Mouse (Mus musculus) stomach, postnatal 0 days (tissue): Measurements from ENCODE around the gene Ldb3. TPM values are rescaled to one million over a fixed set of nuclear protein-coding genes. Genes with fewer than 3 reads are reported as not detected.

Experiments used
- ATAC-seq: fragments of 200-750 bp; cut with Nextera tagmentation; 2 replicates; pipeline ENCODE4 v1.8.0; 2017; ENCODE audit not compliant: low FRiP score, low TSS enrichment
- DNase-seq: peaks from one replicate; pipeline ENCODE4 v3.0.0-alpha.2; 2016; ENCODE audit warnings: low spot score
- H3K27ac ChIP-seq: fragments of 300-500 bp; sonication (generic); replicated peaks from 2 replicates; pipeline ENCODE4 v1.5.1; 2014; ENCODE audit warnings: mild to moderate bottlenecking, control low read depth
- H3K27me3 ChIP-seq: fragments of 300-500 bp; sonication (generic); 2 replicates; pipeline ENCODE4 v1.6.1; 2014; ENCODE audit warnings: low read length; ENCODE audit not compliant: control insufficient read depth, insufficient read depth
- H3K36me3 ChIP-seq: fragments of 300-500 bp; sonication (generic); 2 replicates; pipeline ENCODE4 v1.6.1; 2014; ENCODE audit warnings: low read length, mixed read lengths; ENCODE audit not compliant: control insufficient read depth, insufficient read depth
- H3K4me1 ChIP-seq: fragments of 300-500 bp; sonication (generic); replicated peaks from 2 replicates; pipeline ENCODE4 v1.6.1; 2014; ENCODE audit warnings: antibody characterized with exemption; ENCODE audit not compliant: control insufficient read depth, insufficient read depth
- H3K4me2 ChIP-seq: fragments of 300-500 bp; sonication (generic); replicated peaks from 2 replicates; pipeline ENCODE4 v1.6.1; 2014; ENCODE audit warnings: low read depth, mild to moderate bottlenecking, control low read depth, moderate library complexity
- H3K4me3 ChIP-seq: fragments of 300-500 bp; sonication (generic); 2 replicates; pipeline ENCODE4 v1.5.1; 2014; ENCODE audit warnings: low read depth, low read length, control low read depth
- H3K9ac ChIP-seq: fragments of 300-500 bp; sonication (generic); 2 replicates; pipeline ENCODE4 v1.6.1; 2014; ENCODE audit warnings: mild to moderate bottlenecking, low read length, control low read depth, mixed read lengths
- H3K9me3 ChIP-seq: fragments of 300-500 bp; sonication (generic); 2 replicates; pipeline ENCODE4 v1.6.1; 2016; ENCODE audit warnings: low read length; ENCODE audit not compliant: control insufficient read depth
- CTCF ChIP-seq: IDR thresholded peaks from 2 replicates; pipeline ENCODE4 v1.5.1; 2016; ENCODE audit warnings: antibody characterized with exemption, low read depth, mild to moderate bottlenecking, moderate library complexity
- EP300 ChIP-seq: optimal IDR thresholded peaks from 2 replicates; pipeline ENCODE3; 2016; ENCODE audit warnings: antibody characterized with exemption
- WGBS: fragments of 180-500 bp; shearing (Covaris S2); extraction: QIAGEN DNeasy Blood & Tissue Kit; methylation state at CpG from one replicate; pipeline ENCODE4 v1.1.7; 2014; 5-methylcytosine and 5-hydroxymethylcytosine counted together
- polyA plus RNA-seq: library from polyadenylated mRNA; unstranded; fragments of >200 nt; fragmentation: Nextera tagmentation; extraction: Ambion mirVana; gene quantifications from 2 replicates; pipeline ENCODE4 v1.2.1, GENCODE M21; 2015

Ldb3 gene
- polyA plus RNA-seq, 1 experiment from 2014 or later: 1.7 TPM

- peaks cover 3% of the 10 kb centered on the region; the same call in 1 of the 2 replicates for H3K4me1 ChIP-seq
- ATAC-seq: peak; percentile 87
- no peaks in the 10 kb centered on the region for H3K27me3 ChIP-seq
- H3K27ac ChIP-seq: peak overlapping the region; percentile 99
- no peaks in the 10 kb centered on the region for H3K36me3 ChIP-seq
- peak overlapping the region; percentile 66 for H3K4me2 ChIP-seq
- WGBS: under 1% methylated on average over 68 of the region's 115 CpGs
- H3K9ac ChIP-seq: peak overlapping the region; percentile 99
- TF ChIP-seq CTCF (no peak), EP300 (no peak)
- H3K4me3 ChIP-seq: peak overlapping the region; percentile 97
- peak; percentile 94 for DNase-seq
- H3K9me3 ChIP-seq: no peaks in the 10 kb centered on the region
These were observed 85.8 kb downstream of the Ldb3 start for GRCm38 (mm10) chr14:34502475-34503324.

GRCm38 (mm10) chr14:34501804-34502474, 86.5 kb downstream of the Ldb3 start:
- under 1% methylated on average over 26 of the region's 77 CpGs for WGBS
- peaks cover 3% of the 10 kb centered on the region; the same call in 1 of the 2 replicates for H3K4me1 ChIP-seq
- no peaks in the 10 kb centered on the region for H3K36me3 ChIP-seq
- H3K27me3 ChIP-seq: no peaks in the 10 kb centered on the region
- peak overlapping the region; percentile 99 for H3K9ac ChIP-seq
- TF ChIP-seq EP300: no peak
- TF ChIP-seq CTCF: no peak
- H3K9me3 ChIP-seq: no peaks in the 10 kb centered on the region
- peak; percentile 60 for DNase-seq
- peak overlapping the region; percentile 66 for H3K4me2 ChIP-seq
- ATAC-seq: peak; percentile 3; the same call in 1 of the 2 replicates
- peak overlapping the region; percentile 97 for H3K4me3 ChIP-seq
- peak overlapping the region; percentile 99 for H3K27ac ChIP-seq

- Histone ChIP-seq H3K4me3 (peak overlapping the region; percentile 97), H3K27me3 (no peaks in the 10 kb centered on the region), H3K36me3 (no peaks in the 10 kb centered on the region), H3K9ac (peak overlapping the region; percentile 99), H3K9me3 (no peaks in the 10 kb centered on the region), H3K4me2 (peak overlapping the region; percentile 66), H3K27ac (peak overlapping the region; percentile 99), H3K4me1 (peaks cover 3% of the 10 kb centered on the region; the same call in 1 of the 2 replicates)
- TF ChIP-seq CTCF (no peak), EP300 (no peak)
- ATAC-seq (no peak), DNase-seq (no peak)
- WGBS: under 1% methylated on average over 16 of the region's 16 CpGs
These were observed 87.1 kb downstream of the Ldb3 start for GRCm38 (mm10) chr14:34501447-34501803.

DNA sequence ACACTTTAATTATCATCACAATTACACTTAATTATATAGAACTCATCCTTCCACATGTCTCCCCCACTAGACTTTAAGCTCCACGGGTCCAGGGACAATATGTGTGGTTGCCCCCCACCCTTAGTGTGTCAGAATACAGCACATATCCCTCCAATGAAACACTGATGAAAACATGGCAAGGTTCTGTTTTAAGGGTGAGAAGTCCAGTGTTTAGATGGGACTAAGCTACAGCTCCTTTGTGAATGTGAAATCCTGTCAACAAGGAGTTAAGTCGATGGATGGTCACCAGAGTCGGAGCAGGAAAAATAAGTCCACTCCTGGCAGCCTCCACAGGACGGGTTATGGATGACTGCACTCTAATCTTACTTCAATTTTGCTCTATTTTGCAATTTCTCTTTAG, 88.2 kb downstream of the Ldb3 start:
- DNase-seq (no peak), ATAC-seq (no peak)
- no peaks in the 10 kb centered on the region for H3K36me3 ChIP-seq
- H3K9me3 ChIP-seq: no peaks in the 10 kb centered on the region
- H3K27ac ChIP-seq: no peak overlapping the region
- H3K4me3 ChIP-seq: peak overlapping the region; percentile 97
- 8% methylated on average over 4 of the region's 4 CpGs for WGBS
- H3K4me2 ChIP-seq: peak overlapping the region; percentile 66
- H3K4me1 ChIP-seq: peaks cover 3% of the 10 kb centered on the region; the same call in 1 of the 2 replicates
- no peak for TF ChIP-seq EP300
- TF ChIP-seq CTCF: no peak
- H3K27me3 ChIP-seq: no peaks in the 10 kb centered on the region
- no peak overlapping the region for H3K9ac ChIP-seq

- Histone ChIP-seq H3K9me3 (no peaks in the 10 kb centered on the region), H3K9ac (no peak overlapping the region), H3K27ac (no peak overlapping the region; the same call in 1 of the 2 replicates), H3K4me1 (peaks cover 3% of the 10 kb centered on the region; the same call in 1 of the 2 replicates), H3K4me3 (peak overlapping the region; percentile 97; the same call in 1 of the 2 replicates), H3K27me3 (no peaks in the 10 kb centered on the region), H3K4me2 (peak overlapping the region; percentile 66), H3K36me3 (no peaks in the 10 kb centered on the region)
- 32% methylated on average over 4 of the region's 4 CpGs for WGBS
- DNase-seq (no peak), ATAC-seq (no peak)
- no peak for TF ChIP-seq CTCF
- TF ChIP-seq EP300: no peak
These were observed 88.8 kb downstream of the Ldb3 start for GRCm38 (mm10) chr14:34499664-34500063.
